Mouse (Mus musculus) erythroid progenitor cell, adult 5-6 weeks (primary cell): Measurements from ENCODE around the gene AC124108.1. TPM values are rescaled to one million over a fixed set of nuclear protein-coding genes. Genes with fewer than 3 reads are reported as not detected.
A peak's percentile ranks its signal among the peaks of the same experiment; 100 is the strongest.

Experiments
- ATAC-seq: replicated peaks from 2 replicates; pipeline ENCODE4 v1.8.0; 2016; ENCODE audit warnings: moderate number of reproducible peaks, mild to moderate bottlenecking, moderate TSS enrichment, inconsistent platforms; ENCODE audit not compliant: poor library complexity, low FRiP score, severe bottlenecking
- total RNA-seq, 2 experiments: library from RNA; stranded (forward) in 1 of 2; stranded (reverse) in 1 of 2; fragments of 150-400 nt in 1 of 2; fragments of 186-747, 209-891 nt in 1 of 2; gene quantifications; 2 replicates each; pipeline versions ENCODE4 v1.2.3 to v1.2.4; 2015 to 2017; ENCODE audit warnings: low replicate concordance in 2 of 2

Gene AC124108.1
- total RNA-seq (2015; ENCODE audit: low replicate concordance), result not detected in 2 replicates
- total RNA-seq (2017; ENCODE audit: low replicate concordance), result not detected in 2 replicates

DNA sequence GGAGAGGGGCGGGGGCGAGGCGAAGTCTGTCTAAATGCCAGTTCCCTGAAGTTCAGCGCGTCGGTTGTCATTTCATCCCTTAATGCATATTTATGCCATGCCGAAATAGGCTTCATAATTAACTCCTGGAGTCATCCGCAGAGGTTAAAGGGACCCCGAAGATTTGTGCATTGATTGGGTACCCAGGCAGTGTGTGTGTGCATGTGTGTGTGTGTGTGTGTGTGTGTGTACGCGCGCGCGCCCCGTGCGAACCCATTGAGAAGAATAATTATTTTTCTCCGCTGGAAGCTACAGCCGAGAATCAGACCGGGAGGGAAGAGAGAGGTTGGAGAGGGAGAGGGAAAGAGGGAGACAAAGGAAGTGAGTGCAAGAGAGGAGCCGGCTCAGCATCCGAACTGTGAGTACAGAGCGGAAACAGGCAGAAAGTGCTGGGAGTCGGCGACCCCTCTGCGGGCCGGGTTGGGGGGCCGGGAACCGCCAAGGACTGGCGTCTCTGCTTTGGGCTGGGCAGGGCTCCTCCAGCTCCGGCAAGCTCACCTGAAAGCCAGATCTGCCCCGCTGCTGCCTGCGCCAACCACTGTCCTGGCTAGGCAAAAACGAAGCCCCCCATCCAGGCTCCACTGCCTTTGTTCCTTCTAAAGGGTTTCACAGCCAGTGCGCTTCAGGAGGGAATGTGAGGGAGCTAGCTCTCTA lies at the start of gene AC124108.1, which contains the start of gene Lemd1:
Gene AC124108.1, plus strand, starts transcription at position 365 of the 693 bp plus-strand sequence.
Gene Lemd1, plus strand, starts transcription at position 339 of the 693 bp plus-strand sequence.
- no peak for ATAC-seq

DNA sequence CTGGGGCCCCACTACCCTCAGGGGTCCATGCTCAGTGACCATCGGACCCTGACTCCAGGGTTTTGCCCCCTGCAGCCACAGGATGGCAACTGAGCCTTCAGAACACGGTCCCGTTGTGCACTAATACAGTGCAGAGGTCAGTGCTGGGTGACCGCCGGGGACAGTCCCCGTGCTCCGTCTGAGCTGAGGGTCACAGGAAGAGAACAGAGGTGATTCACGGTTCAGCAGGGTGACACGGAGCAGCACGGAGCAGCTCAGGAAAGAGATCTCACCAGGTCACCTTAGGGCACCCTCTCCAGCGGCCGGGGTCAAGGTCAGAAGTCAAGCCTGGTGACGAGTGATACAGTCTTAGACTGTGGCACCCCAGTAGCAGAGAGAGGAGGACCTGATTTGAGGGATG lies 49.5 kb upstream of the AC124108.1 start:
- ATAC-seq, result no peak

DNA sequence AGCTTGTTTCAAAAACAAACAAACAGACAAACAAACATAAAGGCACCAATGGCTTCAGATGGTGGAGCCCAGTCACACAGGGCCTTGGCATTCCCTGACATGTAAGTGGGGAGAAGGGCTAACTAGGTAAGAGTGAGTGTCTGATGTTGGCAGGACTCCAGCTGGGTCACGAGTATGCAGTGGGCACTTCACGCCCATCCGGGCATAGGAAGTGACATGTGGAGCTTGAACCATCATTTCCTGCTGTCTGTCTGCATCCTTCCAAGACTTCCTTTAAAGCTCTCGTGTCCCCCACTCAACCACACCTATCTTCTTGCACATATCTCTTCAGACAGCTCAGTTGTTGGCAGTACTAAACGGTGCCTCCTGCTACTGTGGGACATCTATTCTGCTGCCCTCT lies 48.2 kb upstream of the AC124108.1 start:
- ATAC-seq, result no peak

DNA sequence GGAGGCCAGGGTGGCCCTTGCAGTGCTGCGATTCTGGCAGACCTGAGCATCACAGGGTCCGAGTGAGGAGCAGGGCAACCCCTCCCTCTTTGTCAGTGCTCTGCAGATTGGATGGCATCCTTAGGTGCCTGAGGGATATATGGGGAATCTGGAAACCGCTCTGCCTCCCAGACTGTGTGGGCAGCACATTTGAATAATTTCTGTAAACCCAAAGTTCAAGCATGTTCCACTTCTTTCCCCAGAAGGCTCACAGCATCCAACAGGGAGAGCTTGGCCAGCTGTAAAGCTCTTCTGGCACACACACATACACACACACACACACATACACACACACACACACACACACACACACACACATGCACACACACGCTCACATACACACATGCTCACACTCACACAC lies 47.5 kb upstream of the AC124108.1 start:
- ATAC-seq, result no peak

DNA sequence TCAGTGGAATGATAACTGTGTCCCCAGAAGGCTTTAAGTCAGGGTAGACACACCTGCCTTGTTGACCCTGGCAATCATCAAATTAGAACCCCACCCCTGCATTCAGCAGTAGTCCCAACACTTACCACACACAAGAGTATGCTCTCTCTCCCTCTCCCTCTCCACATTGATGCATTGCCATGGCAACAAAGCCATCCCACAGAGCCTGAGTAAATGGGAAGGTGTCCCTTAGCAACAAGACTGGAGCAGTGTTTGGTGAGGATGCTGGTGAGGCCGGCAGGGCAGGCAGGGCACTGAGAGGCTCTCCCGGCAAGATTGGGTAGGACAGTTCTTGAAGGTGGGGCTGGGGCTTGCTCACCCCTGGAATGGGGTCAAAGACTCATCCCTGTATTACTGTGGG lies 47.0 kb upstream of the AC124108.1 start:
- no peak for ATAC-seq

DNA sequence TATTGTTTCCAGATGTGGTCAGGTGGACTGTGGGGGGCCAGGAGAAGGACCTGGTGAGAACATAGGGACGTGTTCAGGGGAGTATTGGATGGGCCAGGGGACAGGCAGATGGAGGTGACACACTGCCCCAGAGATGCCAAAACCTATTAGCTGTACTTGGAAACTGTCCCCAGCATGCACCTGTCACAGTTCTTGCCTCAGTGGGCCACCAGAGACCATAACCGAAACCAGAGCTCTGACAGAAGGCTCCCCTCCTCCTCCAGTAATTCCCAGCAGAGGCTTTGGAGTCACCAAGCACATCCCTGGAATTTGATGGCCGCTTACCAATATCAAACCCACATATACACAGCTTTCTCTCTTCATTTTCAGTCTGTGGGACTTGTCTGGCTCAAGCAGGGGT lies 46.4 kb upstream of the AC124108.1 start:
- no peak for ATAC-seq

DNA sequence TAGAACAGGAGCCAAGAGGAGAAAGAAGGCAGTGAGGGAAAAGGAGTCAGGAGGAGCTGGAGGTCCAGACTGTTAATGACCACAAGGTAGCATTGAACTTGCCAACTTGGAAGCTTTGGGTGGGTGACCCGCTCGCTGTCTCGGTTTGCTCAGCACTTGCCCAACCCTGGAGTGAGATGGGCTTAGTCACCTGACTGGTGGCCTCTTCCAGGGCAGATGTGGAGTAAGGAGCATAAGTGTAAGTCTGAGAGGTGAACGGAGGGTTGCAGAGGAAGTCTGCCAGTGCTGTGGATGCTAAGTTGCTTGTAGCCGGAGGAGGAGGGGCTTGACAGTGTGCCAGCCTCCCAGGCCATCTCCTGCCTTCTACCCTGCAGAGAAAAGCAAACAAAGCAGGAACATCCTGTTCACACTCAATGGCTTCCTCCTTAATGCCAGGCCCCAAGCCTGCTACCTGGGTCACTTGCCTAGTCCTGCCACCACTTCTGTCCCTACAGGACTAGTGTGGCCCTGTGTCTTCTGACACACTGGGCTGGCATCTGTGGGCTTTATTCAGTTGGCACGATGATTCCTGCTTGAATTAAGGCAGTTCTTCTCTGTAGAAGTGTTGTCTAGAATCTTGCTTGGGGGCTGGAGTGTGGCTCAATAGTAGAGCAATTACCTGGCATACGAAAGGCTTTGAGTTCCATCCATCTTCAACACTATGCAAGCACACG lies 45.1 kb upstream of the AC124108.1 start:
- ATAC-seq, result no peak

DNA sequence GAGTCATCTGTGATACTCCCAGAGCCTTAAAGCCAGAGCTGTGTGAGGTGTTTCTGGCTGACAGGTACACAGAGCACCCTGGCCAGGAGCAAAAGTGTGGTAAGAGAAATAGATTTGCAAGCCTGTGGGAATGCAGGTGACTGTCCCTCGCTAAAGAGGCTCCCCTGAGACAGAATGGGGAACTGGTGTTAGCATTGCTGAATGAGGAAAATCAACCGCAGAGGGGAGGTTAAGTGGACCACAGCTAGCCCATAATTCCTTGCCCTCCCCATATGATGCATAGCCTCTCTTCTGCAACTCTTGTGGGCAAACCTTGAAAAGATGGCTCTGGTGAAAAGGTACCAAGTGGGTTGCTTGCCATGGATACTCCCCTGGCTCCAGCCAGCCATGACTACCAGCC lies 41.8 kb upstream of the AC124108.1 start:
- ATAC-seq, result no peak

DNA sequence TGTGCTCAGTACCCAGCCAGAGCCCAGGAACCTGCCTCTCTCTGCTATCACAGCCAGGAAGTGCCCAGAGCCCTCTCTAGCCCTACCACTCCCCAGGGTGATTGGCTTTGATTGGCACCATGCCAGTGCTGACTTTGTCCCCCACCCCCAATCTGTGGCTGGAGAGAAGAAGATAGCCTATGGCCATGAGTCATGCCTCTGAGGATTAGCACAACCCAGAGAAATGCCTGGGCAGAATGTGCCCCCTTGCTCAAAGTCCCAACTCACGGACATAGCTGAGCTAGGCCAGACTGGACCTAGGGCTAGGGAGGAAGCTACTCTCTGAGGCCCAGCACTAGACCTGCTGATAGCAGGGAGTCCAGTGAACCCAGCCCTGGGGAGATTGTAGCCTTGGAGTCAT lies 41.1 kb upstream of the AC124108.1 start:
- no peak for ATAC-seq

DNA sequence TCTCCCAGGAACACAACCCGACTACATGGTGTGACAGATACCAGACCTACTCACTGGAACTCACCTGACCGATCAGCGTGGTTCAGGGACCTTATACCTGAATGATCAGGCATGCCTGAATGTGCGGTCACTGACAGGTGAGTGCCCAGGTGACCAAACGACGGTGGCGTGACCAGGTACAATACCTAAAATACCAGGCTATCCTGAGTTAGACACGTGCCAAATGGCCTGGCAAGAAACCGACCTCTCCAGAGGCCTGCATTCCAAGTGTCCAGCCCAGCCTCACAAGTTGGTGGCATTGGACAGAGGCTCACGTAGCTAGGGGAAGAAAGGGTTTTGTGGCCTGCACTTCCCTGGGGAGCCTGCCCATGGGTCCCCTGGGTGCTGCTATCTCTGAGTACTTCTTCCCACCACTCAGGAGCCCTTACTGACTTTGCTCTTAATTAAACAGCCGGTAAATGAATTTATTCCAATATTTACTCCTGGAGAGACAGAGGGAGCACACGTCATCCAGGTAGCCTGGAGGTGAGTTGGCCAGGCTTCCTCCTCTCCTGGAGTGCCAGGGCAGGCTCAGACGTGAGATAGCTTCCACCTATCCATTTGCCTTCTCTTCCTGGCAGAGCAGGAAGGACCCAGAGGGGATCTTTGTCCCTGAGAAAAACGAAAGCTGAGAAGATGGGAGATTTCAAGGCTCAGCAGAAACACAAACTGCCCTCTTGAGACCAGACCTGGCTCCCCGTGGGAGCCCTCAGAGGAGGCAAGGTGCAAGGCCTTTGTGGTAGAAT lies 40.2 kb upstream of the AC124108.1 start:
- ATAC-seq, result no peak

DNA sequence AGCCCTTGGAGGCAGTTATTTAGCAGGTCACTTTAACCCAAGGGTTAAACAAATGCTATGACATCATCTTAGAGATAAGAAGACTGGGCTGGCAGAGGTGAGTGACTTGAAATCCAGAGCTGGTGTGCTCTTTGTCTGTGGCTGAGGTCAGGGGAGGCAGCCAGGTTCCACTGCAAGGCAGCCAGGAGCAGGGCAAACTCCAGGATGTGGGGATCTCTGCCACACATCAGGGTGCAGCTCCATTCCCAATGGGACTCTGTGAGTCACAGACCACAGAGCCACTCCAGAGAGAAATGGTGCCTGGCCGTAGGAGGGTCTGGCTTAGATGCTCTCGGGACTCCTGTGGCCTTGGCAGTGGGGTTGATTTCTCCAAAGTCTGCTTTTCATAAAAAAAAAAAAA lies 39.3 kb upstream of the AC124108.1 start:
- ATAC-seq, result no peak

DNA sequence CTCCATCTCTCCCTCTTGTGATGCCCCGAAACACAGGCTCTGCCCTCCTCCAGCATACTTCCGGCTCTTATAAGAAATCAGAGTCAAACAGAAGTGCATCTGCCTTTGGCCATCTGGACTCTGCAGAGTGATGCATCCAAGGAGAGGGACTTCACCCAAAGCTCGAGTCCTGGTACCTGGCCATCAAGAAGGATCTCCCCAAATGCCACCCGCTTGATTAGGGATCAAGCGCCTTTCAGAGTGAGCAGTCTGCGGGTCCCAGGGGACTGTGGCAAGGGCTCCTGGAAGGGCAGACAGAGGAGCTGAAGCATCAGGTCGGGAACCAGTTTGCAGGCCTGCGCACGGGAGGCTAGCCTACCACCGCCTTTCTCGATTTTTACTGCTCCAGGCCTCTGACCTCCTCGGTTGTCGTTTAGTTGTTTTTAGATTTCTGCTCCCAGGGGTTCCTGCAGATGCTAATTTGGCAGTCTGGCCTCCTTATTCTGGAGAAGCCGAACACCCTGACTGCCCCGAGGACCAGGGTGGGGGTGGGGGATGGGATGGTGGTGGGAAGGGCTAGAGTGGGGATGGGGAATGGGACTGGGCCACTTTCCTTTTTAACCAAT lies 38.1 kb upstream of the AC124108.1 start:
- ATAC-seq, result no peak

DNA sequence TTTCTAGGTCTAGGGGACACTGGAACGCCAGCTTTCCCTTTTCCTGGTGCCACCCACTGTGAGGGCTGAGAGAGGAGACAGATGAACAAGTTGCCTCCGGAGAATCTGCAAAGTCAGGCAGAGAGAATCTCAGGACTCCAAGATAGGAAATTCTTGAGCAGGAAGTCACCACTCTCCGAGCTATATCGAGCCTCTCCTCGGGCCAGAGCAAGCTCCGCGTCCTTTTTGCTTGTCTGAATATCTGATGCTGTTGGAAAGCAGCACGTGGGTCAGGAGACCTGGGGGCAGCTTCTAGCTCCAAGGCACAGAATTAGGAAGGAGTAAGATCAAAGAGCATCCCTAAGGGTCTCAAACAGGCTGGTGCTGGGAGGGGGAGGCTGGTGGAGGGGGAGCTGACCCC lies 37.6 kb upstream of the AC124108.1 start:
- ATAC-seq, result no peak

DNA sequence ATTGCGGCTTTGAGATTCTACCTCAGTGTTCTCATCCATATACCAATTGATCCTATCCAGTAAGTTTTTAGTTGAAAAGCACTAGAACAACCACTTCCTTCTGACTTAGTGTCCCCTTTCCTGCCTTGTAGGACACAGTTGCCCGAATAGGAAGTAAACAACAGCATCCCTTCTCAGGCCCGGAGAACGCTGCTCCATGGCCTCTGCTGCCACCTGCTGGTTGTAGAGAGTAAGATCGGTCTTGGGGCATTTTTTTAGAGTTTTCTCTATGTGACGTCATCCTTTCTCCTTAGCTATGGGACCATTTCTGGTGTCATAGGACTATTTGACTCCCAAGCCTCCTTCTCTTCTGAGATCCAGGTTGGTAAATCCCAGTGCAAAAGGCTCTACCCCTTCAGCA lies 35.5 kb upstream of the AC124108.1 start:
- ATAC-seq, result peak; percentile 69

DNA sequence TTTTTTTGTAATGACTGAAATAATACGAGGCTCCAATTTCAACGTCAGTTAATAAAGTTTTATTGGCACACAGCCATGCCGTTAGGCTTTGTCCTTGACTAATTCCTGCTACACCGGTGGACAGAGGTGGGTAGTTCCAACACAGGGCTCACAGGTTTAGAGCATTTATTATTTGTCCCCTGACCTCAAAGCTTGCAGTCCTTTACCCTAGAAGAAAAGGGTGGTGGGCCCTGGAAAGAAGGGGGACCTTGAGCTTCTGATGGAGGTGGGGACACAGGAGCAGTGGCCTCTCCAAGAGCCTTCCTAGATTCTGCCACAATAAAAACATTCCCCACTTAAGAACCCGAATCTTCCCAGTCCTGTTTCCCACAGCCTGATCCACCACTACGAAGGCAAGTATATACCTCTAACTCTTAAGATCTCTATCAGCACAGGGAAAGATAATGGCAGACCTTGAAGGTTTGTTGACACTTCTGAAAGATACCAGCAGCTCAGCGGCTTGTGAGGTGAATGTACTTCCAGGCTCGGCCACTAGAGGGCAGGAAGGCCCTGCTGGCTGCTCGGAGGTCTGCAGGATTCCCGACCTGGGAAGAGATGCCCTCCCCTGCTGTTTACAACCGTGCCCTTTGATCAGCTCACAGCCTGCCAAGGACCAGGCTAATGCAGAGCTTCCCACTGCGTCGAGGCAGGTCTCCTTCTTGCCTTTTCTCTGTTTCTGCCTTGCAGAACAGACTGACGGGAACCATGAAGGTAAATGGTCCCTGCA lies 34.1 kb upstream of the AC124108.1 start:
- peak; percentile 63 for ATAC-seq

DNA sequence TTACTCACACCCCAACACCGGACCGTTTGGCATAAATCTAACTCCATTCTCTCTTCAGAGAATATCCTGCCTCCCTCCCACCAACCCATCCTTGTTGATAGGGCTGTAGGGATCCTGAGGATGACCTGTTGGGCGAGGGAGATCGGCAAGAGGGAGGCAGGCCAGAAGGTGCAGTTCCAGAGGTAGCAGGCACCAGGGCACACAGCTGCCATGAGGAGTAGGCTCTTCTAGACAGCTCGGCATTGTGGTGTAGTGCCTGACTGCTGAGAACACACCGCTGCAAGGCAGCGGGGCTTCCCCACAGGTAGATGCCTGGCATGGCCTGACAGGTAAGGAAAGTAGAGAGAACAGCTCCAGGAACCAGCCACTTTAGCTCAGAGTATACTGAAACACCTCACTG lies 33.4 kb upstream of the AC124108.1 start:
- no peak for ATAC-seq

DNA sequence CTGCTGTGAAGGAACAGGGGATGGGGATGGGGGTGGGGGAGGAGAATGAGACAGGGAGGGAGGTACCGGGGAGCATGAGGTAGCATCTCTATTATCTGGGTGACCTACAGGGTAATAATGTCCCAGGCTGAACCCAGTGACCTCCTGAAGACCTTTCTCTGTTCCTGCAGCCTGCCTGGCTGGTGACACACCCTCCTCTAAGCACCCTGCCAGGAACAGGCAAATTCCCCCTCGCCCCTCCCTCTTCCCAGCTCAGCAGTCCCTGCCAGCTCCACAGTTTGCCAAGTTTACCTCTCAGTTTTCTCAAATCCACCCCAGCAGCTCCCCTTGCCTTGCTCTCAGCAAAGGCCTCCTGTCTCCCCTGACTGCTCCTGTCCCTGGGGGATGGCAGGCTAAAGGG lies 32.5 kb upstream of the AC124108.1 start:
- ATAC-seq, result no peak

DNA sequence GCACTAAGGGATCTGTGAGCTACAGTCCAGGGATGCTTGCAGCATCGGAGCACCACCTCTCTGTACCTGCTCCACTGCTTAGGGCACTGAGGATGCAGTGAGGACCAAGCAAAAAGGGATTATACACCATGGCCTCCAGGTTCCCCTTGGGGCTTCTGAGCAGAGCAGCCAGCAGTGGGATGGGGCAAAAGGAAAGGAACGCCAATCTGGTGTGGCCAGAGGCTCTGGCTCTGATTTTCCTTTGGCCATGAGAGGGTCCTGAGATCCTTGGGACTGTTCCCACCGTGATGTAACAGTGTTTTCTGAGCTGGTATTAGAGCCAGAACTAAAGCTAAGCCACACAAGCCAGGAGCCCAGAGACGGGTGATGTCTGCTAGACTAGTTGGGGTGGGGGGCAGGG lies 31.6 kb upstream of the AC124108.1 start:
- no peak for ATAC-seq

DNA sequence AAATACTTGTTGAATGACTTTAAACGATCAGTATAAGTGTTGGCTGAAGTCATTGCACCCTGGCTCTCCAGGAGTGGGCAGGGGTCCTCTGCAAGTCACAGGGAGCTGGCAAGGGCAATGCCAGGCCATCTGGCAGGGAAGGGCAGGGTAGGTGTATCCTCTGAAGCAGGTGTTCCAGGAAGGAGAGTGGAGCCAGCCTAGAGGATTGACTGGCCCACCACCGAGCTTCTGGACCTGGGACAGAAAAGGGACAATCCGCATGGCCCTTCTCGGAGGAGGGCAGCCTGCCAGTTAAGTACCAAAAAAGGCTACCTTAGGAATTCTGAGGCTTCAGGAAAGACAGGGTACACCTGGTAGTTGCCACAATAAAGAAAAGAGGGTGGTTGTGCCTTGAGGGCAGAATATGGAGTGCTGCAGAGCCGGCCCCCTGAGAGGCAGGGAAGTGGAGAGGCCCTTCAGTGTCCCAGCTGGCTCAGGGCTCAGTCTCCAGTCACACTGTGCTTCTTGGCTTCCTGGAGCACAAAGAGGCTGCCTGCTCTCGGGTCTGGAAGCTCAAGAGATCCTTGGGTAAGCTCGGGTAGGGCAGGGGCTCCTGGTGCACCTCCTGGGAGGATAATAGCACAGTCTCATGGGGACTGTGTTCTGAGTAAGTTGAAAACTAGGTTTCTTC lies 29.9 kb upstream of the AC124108.1 start:
- no peak for ATAC-seq
